Mouse (Mus musculus): ENCODE data around the gene Aff1.

Aff1 gene

GRCm38 (mm10) chr5:103772252-103772651 is 80.1 kb downstream of the Aff1 start:
- no peak for DNase-seq (ENCODE audit: low spot score)

- no peak for DNase-seq (ENCODE audit: low spot score)
These were observed 81.0 kb downstream of the Aff1 start for GRCm38 (mm10) chr5:103773100-103773552.

- no peak for DNase-seq (ENCODE audit: low spot score)
These were observed 82.6 kb downstream of the Aff1 start for GRCm38 (mm10) chr5:103774703-103775333.

- DNase-seq (ENCODE audit: low spot score) = no peak
These were observed 83.3 kb downstream of the Aff1 start for GRCm38 (mm10) chr5:103775429-103775828.

- no peak for DNase-seq (ENCODE audit: low spot score)
These were observed 84.7 kb downstream of the Aff1 start for GRCm38 (mm10) chr5:103776842-103777241.

- no peak for DNase-seq (ENCODE audit: low spot score)
These were observed 85.3 kb downstream of the Aff1 start for GRCm38 (mm10) chr5:103777446-103777845.

- DNase-seq (ENCODE audit: low spot score) = peak; percentile 55
These were observed 86.3 kb downstream of the Aff1 start for GRCm38 (mm10) chr5:103778314-103779117.

GRCm38 (mm10) chr5:103779836-103780235 is 87.7 kb downstream of the Aff1 start:
- DNase-seq (ENCODE audit: low spot score) = no peak

- DNase-seq (ENCODE audit: low spot score) = no peak
These were observed 88.1 kb downstream of the Aff1 start for GRCm38 (mm10) chr5:103780266-103780665.

- DNase-seq (ENCODE audit: low spot score) = peak; percentile 65
These were observed 88.7 kb downstream of the Aff1 start for GRCm38 (mm10) chr5:103780836-103781235.

- DNase-seq (ENCODE audit: low spot score) = no peak
These were observed 91.0 kb downstream of the Aff1 start for GRCm38 (mm10) chr5:103783086-103783668.

- DNase-seq (ENCODE audit: low spot score) = no peak
These were observed 93.9 kb downstream of the Aff1 start for GRCm38 (mm10) chr5:103786096-103786495.

- DNase-seq (ENCODE audit: low spot score) = no peak
These were observed 96.3 kb downstream of the Aff1 start for GRCm38 (mm10) chr5:103788476-103788875.

GRCm38 (mm10) chr5:103788976-103789375 is 96.8 kb downstream of the Aff1 start:
- no peak for DNase-seq (ENCODE audit: low spot score)

GRCm38 (mm10) chr5:103789619-103790116 is 97.5 kb downstream of the Aff1 start:
- peak; percentile 76 for DNase-seq (ENCODE audit: low spot score)

GRCm38 (mm10) chr5:103791741-103792140 is 99.6 kb downstream of the Aff1 start:
- DNase-seq (ENCODE audit: low spot score) = no peak

GRCm38 (mm10) chr5:103795121-103795520 is 102.9 kb downstream of the Aff1 start:
- DNase-seq (ENCODE audit: low spot score) = no peak

- DNase-seq (ENCODE audit: low spot score) = no peak
These were observed 103.9 kb downstream of the Aff1 start for GRCm38 (mm10) chr5:103796035-103796434.

- peak; percentile 47 for DNase-seq (ENCODE audit: low spot score)
These were observed 105.6 kb downstream of the Aff1 start for GRCm38 (mm10) chr5:103797774-103798173.

- DNase-seq (ENCODE audit: low spot score) = no peak
These were observed 107.3 kb downstream of the Aff1 start for GRCm38 (mm10) chr5:103799438-103799837.

- no peak for DNase-seq (ENCODE audit: low spot score)
These were observed 107.8 kb downstream of the Aff1 start for GRCm38 (mm10) chr5:103800009-103800408.

- no peak for DNase-seq (ENCODE audit: low spot score)
These were observed 111.2 kb downstream of the Aff1 start for GRCm38 (mm10) chr5:103803386-103803785.
